Mouse (Mus musculus): ENCODE measurements around the gene Ets2. TPM values are rescaled to one million over a fixed set of nuclear protein-coding genes. Genes with fewer than 3 reads are reported as not detected.

The Ets2 gene
- total RNA-seq (2021) = 10 to 100 TPM; 72.7 to 75.3 TPM

DNA sequence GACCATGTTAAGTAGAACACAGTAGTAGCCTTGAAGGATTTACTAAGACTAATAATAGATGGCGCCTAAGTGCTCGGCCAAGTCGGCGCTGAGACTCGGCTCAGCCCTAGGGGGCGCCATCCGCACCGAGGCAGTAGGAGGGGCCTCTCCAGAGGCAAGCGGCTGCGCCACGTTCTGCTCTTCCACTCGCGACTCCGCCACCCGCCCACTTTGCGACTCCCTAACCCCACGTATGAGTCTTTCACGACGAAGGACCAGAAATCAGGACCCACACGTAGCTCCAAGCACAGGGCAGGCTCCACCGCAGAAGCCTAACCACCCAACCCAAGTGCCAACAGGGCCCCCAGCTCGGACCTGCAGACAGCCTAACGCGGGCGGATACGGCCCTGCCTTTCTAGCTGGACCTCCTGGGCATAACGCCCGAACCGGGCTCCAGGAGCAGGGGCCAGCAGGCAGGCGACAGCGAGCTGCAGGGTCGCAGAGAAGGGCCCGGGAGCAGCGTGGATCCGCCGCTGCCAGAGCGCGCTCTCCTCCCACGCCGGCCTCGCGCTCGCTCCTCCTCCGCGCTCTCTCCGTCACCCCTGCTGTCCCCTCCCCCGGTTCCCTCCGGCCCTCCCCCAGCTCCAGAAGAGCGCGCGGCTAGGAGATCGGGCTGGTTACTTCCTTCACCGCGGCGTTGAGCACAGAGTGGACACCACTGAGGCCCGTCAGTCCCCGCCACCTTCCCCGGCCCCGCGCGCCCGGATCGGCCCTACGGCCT lies at the start of gene Ets2:
Gene Ets2 (plus strand): TSS at position 274 of the 760 bp plus-strand sequence.
- peak; percentile 87 for DNase-seq

DNA sequence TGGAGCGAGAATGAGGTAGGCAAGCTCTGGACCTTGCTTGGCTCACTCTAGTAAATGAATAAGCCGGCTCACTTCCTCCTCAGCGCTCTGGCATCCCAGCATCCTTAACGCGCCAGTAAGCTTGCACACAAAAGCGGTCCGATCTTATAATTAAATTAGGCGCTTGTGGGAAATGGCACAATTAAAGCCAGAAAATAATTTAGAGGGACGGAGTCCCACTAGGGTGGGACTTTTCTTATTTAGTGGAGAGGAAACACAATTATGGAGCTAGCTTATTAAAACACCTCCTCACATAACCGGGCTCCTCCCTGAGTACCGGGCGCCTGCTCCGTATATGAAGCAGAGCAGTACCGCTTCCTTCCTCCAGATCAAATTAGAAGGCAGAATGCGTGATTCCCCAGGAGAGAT lies 47.7 kb upstream of the Ets2 start:
- DNase-seq = no peak

GRCm38 (mm10) chr16:95656535-95656934 lies 45.3 kb upstream of the Ets2 start:
- no peak for DNase-seq

DNA sequence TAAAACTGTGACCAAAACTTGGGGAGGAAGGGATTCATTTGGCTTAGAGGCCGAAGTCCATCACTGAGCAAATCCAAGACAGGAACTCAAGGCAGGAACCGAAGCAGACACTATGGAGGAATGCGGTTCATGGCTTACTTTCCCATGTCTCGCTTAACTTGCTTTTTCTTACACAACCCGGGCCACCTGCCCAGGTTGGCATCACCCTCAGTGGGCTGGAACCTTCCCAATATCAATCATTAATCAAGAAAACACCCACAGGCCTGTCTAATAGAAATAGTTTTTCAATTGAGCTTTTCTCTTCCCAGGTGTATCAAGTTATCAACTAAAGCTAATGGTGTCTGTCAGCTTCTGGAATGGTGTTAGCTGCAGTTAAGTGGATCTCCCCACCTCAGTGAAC lies 44.7 kb upstream of the Ets2 start:
- DNase-seq = no peak

GRCm38 (mm10) chr16:95657756-95658155 lies 44.1 kb upstream of the Ets2 start:
- DNase-seq = no peak

DNA sequence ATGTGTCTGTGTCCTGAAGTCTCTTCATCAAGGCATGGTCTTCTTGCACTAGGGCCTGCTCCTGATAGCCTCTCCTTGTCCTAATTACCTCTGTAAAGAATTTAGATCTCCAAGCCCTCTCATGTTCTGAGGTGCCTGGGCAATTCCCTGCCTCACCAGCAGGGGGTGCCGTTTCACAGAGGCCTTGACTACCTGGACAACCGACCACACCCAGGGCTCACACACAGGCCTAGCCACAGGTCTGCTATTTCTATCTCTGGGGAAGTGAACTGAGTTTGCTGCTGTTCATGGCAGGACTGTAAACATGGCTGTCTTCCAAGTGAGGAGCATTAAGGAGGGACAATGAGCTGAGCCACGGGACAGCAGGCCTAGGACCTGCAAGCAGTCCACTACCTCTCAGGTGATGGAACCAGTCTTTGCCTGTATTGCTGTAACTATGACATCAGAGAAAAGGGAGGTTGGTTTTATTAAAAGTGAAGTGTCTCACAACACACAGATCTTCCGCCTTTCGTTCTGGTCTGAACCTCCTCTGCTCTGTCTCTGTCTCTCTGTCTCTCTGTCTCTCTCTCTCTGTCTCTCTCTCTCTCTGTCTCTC lies 42.9 kb upstream of the Ets2 start:
- DNase-seq = no peak

GRCm38 (mm10) chr16:95659461-95659860 lies 42.4 kb upstream of the Ets2 start:
- DNase-seq = no peak

GRCm38 (mm10) chr16:95660909-95661308 lies 41.0 kb upstream of the Ets2 start:
- DNase-seq = no peak

- no peak for DNase-seq
Observed at GRCm38 (mm10) chr16:95665472-95666131, 36.3 kb upstream of the Ets2 start.

DNA sequence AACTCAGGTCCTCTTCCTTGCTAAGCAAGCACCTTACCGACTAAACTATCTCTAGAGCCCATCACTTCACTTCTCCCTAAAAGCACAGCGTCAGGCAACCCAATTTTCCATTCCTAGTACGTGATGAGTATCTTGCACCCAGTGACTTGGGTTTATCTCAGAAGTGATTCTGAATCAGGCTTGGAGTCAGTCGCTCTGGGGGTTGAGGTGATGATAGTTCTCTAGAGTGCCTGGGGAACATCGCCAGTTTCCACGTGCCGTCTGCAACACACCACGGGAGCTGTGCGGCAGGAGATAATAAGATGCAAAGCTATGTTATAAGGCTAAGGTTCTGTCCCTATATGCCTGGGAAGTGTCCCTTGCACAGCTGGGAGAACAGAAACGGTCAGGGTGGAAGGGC lies 35.6 kb upstream of the Ets2 start:
- DNase-seq = no peak

DNA sequence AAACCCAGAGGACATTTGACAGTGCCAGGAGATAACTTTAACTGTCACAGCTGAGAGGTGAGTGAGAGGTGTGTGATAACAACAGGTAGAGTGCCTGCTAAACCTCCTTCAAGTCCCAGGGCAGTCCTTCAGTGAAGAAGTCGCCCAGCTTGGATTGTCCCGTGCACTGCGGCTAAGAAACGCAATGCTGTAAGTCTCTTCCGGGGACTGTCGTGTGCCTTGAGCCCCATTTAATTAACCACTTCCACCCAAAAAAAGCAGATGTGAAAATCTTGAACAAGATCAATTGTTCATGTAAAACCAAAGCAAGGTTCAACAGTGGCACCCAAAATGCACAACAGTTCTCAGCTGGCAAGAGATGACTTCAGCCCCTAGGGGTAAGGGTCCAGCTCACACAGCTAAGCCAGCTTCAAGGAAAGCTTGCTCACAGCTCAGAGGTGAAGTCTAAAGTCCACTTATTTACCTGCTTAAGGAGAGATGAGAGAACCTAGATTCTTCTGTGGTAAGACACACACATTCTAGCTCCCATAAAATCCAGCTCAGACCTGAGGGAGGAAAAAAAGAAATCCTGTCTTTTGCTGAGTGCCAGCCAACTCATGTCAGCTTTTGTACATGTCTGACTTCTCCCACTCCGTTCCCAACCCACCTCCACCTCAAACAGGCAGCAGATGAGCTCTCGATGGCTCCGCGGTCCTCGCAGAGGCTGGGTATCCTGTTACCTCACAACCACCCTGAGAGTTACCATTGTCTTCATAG lies 34.3 kb upstream of the Ets2 start:
- no peak for DNase-seq

DNA sequence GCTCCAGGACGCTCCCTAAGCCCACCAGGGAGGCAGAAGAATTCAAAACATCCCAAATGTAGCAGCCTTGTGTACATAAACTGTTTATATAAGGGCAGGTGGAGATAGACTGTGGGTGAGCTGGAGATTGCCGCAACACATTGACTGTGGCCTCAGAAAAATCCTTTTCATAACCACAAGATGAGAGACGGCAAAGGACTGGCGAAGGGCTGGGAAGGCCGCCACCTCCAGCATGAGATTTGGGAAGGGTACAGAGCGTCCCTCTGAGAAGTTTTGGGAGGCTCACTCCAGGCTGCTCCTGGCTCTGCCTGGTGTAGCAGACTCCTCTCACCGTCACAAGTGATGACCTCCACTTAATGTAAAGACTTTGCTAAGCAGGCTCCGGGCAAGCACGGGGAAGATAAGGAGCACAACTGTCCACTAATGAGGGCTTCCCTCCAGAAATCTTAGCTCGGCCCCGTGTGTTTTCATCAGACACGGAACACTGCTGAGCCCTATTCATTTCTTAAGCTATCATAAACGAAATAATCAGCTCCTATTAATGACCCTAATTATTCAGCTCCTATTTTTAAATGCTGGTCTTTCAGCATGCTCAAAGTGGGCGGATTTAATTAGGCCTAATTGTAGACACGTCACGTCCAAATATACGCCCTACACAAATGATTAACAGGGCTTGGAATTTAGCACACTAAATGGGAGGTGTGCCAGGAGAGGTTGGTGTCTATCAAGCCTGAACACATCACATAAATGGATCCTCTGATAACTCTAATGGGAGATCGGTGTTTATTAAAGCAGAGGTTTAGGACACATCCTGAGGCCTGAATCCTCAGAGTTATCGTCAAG lies 33.5 kb upstream of the Ets2 start:
- DNase-seq = no peak

DNA sequence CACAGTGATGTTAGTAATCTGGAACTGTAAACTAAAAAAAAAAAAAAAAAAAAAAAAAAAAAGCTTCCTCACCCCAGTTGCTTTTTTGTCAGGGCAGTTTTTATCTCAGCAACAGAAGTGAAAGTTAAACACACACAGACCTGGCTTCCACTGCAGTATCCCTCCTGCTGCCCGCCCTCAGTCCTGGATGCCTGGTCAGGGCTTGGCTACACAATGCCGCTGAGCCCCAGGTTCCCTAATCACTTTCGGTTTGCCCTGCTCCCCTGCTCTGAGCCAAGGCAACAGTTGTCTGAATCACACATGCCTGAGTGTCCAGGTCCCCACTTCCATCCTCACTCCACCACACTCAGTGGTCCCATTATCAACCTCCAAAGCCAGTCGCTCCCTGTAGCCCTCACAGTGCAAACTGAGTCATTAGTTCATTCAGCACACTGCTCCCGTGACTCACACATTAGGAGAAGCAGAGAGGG lies 27.4 kb upstream of the Ets2 start:
- no peak for DNase-seq

GRCm38 (mm10) chr16:95675212-95675611 lies 26.7 kb upstream of the Ets2 start:
- DNase-seq = no peak

DNA sequence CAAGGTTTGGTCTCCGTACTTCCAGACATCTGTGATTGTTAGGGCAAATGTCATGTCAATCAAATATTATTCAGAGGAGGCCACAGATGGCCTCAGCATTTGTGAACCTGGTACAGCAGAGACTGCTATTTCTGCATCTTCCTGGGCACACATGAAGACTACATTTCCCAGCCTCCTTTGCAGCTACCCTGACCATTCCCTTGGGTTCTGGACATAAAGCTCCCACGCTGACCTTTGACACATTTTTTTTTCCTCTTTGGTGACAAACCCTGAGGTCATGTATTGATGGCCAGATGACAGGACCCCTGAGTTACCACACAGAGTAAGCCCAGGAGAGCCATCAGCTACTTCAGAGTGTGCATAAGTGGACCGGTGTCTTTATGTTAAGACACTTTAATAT lies 25.2 kb upstream of the Ets2 start:
- DNase-seq = no peak

- DNase-seq = no peak
Observed at GRCm38 (mm10) chr16:95682431-95682892, 19.4 kb upstream of the Ets2 start.

GRCm38 (mm10) chr16:95685807-95686206 lies 16.1 kb upstream of the Ets2 start:
- DNase-seq = no peak

- no peak for DNase-seq
Observed at GRCm38 (mm10) chr16:95686246-95686645, 15.6 kb upstream of the Ets2 start.

GRCm38 (mm10) chr16:95686901-95687300 lies 15.0 kb upstream of the Ets2 start:
- DNase-seq = no peak

- DNase-seq = no peak
Observed at GRCm38 (mm10) chr16:95688010-95688409, 13.9 kb upstream of the Ets2 start.

DNA sequence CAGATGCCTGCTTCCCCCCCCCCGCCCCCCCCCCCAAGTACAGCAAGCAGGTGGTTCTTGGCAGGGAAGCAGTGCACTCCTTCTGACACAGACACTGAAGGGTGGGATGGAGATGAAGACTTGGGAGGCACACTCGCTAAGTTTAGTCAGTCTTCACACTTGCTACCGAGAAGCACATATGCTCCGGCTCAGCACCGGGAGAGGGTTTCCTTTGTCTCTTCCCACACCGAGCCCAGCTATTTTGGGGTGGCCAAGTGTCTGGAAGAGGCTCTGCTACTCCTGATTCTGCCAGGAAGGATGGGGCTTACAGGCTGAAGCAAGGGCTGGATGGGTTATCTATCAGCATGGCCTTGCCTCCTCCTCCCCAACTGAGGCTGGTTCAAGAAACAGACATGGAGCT lies 5.3 kb upstream of the Ets2 start:
- no peak for DNase-seq

GRCm38 (mm10) chr16:95699721-95700120 lies 2.2 kb upstream of the Ets2 start:
- DNase-seq = no peak

All from layer of hippocampus, postnatal 36 days (tissue).